Mouse (Mus musculus) lung, embryonic 15.5 days (tissue): Measurements from ENCODE around the gene Hipk2. TPM values are rescaled to one million over a fixed set of nuclear protein-coding genes. Genes with fewer than 3 reads are reported as not detected.

Experiments used
- ATAC-seq: fragments of 200-750 bp; cut with Nextera tagmentation; 2 replicates; pipeline ENCODE4 v1.8.0; 2017; ENCODE audit warnings: moderate number of reproducible peaks, borderline replicate concordance; ENCODE audit not compliant: low FRiP score, low TSS enrichment; ENCODE audit errors: extremely low read depth
- H3K27ac ChIP-seq: fragments of 300-500 bp; sonication (generic); 2 replicates; pipeline ENCODE4 v1.5.1; 2015; ENCODE audit warnings: moderate library complexity, mild to moderate bottlenecking, inconsistent platforms
- H3K27me3 ChIP-seq: fragments of 300-500 bp; sonication (generic); 2 replicates; pipeline ENCODE4 v1.6.1; 2015; ENCODE audit warnings: inconsistent platforms
- H3K36me3 ChIP-seq: fragments of 300-500 bp; sonication (generic); 2 replicates; pipeline ENCODE4 v1.6.1; 2015; ENCODE audit warnings: inconsistent platforms
- H3K4me1 ChIP-seq: fragments of 300-500 bp; sonication (generic); 2 replicates; pipeline ENCODE4 v1.6.1; 2015; ENCODE audit warnings: inconsistent platforms
- H3K4me2 ChIP-seq: fragments of 300-500 bp; sonication (generic); 2 replicates; pipeline ENCODE4 v1.6.1; 2015; ENCODE audit warnings: inconsistent platforms, mild to moderate bottlenecking, moderate library complexity
- H3K4me3 ChIP-seq: fragments of 300-500 bp; sonication (generic); 2 replicates; pipeline ENCODE4 v1.5.1; 2015; ENCODE audit warnings: mild to moderate bottlenecking, inconsistent platforms
- H3K9ac ChIP-seq: fragments of 300-500 bp; sonication (generic); 2 replicates; pipeline ENCODE4 v1.6.1; 2015; ENCODE audit warnings: inconsistent platforms
- H3K9me3 ChIP-seq: fragments of 300-500 bp; sonication (generic); 2 replicates; pipeline ENCODE4 v1.6.1; 2016; ENCODE audit warnings: inconsistent platforms
- WGBS: fragments of 180-500 bp; shearing (Covaris S2); methylation state at CpG from one replicate; pipeline ENCODE4 v1.1.7; 2015; 5-methylcytosine and 5-hydroxymethylcytosine counted together
- polyA plus RNA-seq: library from polyadenylated mRNA; unstranded; fragments of >200 nt; fragmentation: Nextera tagmentation; extraction: Ambion mirVana; gene quantifications from 2 replicates; pipeline ENCODE4 v1.2.1, GENCODE M21; 2015

The Hipk2 gene
- polyA plus RNA-seq: 18.0 and 21.8 TPM in 2 replicates

DNA sequence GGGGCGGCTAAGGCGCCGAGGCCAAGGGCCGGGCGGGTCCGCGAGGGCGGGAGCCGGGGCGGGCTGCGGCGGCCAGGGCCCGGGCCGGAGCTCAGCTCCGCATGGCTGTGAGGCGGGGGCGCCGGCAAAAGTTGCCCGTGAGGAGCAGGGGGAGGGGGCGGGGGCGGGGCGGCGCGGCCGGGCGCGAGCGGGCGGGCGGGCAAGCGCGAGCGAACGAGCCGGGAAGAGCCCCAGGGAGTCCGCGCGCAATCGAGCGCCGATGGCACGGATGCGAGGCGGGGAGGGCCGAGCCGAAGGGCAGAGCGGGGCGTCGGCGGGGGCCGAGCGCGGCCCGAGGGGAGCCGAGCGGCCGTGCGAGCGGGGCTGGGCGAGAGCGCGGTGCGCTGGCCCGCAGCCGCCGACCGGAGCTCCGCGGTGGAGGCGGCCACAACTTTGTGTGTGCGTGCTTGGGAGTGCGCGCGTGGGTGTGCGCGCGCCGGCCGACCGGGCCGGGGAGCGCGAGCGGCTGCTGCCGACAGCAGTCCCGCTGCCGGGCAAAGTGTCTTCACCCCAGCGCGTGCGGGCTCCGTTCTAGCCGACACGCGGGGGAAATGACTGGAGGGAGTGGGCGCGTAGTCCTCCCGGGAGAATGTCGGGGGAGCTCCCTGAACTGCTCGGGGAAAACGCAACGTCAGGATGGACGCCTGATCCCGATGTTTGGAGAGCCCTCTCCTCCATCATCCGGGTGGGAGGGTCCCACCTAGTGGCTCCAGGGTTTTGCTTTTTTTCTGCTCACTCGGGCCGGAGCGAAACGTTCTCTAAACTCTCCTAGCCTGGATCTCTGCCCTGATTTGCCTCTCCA lies at the start of gene Hipk2:
Gene Hipk2, minus strand, starts transcription at position 95 of the 841 bp plus-strand sequence.
- Histone ChIP-seq H3K4me3 (peak within 1 kb of the TSS; percentile 94), H3K9ac (peak within 1 kb of the TSS; percentile 97), H3K27ac (peak within 1 kb of the TSS; percentile 92), H3K4me2 (peak within 1 kb of the TSS; percentile 56), H3K27me3 (no peaks in the 10 kb centered on the region), H3K36me3 (no peaks in the 10 kb centered on the region), H3K4me1 (peaks cover 21% of the 10 kb centered on the region), H3K9me3 (no peaks in the 10 kb centered on the region)
- peak; percentile 94 for ATAC-seq
- WGBS: under 1% methylated on average over 103 of the region's 108 CpGs

DNA sequence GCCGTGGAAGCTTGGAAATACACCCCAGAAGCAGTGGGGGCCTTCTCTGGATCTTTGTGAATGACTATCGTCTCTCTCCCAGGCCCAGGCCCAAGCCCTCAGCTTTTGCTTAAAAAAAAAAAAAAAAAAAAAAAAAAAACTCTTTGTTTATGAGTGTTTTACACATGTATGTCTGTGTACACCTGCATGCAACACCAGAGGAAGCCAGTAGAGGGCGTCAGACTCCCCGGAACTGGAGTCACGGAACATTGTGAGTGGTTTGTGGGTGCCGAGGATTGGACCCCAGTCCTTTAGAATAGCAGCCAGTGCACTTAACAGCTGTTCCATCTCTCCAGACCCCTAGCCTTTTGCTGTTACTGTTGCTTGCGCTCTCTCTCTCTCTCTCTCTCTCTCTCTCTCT lies 49.8 kb upstream of the Hipk2 start:
- Histone ChIP-seq H3K27ac (no peak overlapping the region), H3K4me2 (peak overlapping the region; percentile 36), H3K9me3 (no peaks in the 10 kb centered on the region), H3K9ac (no peak overlapping the region), H3K4me3 (0 out of 2 replicates have a peak overlapping the region, but pooled peaks have one; percentile 11), H3K36me3 (no peaks in the 10 kb centered on the region), H3K27me3 (no peaks in the 10 kb centered on the region), H3K4me1 (0 out of 2 replicates have a peak, but pooled peaks cover 7% of the 10 kb centered on the region)
- WGBS: 56% methylated on average over 7 of the region's 7 CpGs
- ATAC-seq: no peak

DNA sequence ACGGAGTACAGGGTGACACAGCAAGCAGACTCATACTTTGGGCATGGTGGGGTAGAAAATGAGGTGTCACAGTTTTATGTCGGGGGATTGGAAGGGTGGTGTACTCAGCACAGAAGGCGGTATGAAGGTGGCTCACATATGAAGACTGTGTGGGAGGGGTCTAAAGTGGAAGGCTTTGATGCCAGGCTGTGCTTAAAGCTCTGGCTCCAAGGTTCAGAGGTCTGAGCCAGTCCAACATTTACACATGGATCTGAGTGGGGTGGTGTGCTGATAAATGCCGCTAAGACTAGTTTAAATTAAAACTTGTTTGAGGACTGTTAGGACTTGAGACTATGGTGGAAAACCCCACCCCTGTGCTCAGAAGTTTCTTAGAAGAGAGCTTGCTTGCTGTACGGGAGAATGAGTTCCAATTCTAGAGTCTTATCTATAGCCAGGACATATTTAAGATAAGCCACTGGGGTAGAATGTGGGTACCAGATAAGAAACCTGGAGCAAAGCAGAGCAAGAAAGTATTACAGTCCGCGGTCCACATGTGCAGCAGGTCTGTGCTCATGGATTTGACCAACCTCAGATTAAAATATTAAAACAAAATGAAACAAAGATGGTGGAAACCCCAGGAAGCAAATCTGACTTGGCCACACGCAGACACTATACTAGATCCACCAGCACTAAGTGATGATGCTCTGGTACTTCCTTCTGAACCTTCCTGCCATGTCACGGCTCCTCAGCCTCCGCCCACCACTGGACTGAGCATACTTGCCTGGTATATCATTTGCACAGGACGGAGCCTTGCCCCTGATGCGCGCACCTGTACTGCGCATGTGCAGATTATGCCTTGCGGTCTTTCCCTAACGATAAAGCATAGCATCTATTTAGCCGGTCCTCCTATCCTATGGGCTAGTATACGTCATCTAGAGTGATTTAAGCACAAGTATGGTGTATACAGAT lies 48.2 kb upstream of the Hipk2 start:
- Histone ChIP-seq H3K36me3 (no peaks in the 10 kb centered on the region), H3K4me1 (peaks cover 7% of the 10 kb centered on the region; the same call in 1 of the 2 replicates), H3K9ac (no peak overlapping the region), H3K27me3 (no peaks in the 10 kb centered on the region), H3K9me3 (no peaks in the 10 kb centered on the region), H3K4me2 (0 out of 2 replicates have a peak overlapping the region, but pooled peaks have one; percentile 9), H3K27ac (peak overlapping the region; percentile 76), H3K4me3 (no peak overlapping the region)
- WGBS: 69% methylated on average over 18 of the region's 18 CpGs
- ATAC-seq: peak; percentile 69

DNA sequence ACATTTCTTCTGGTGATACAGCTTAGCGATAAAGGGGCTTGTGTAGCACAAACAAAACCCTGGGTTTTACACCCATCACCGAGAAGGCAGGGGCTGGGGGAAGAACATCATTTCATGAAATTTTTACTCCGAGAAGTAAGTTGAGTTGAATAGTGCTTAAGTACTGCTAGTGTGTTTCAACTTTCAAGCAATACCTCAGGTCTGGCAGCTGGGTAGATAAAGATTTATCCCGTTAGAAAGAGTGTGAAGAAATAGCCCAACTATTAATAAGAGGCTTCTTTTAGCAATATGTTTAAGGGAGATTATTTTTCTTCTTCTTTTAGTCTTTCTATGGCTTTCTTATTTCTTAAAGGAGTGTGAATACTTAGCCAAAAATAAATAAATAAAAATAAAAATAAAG lies 47.5 kb upstream of the Hipk2 start:
- H3K4me1 ChIP-seq: peaks cover 14% of the 10 kb centered on the region; the same call in 1 of the 2 replicates
- no peak for ATAC-seq

DNA sequence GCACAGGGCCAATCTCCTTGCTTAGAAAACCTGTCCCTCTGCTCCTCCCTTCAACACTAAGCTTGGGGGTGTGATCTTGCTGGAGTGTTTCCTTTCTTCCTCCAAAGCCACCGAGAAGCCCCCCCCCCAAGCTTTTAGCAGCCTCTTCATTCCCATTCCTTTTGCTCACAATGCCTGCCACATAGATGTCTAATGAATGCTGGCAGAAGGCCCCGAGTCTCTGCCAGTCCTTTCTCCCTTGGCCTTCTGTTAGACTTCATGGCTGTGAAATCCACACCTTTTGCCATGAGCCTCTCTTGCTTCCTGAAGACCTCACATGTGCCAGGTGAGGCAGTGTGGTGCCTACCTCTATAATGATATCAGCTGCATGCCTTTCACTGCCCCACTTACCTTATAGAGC lies 46.6 kb upstream of the Hipk2 start:
- Histone ChIP-seq H3K36me3 (no peaks in the 10 kb centered on the region), H3K27me3 (no peaks in the 10 kb centered on the region), H3K4me2 (no peak overlapping the region), H3K27ac (no peak overlapping the region), H3K4me1 (peaks cover 19% of the 10 kb centered on the region), H3K4me3 (no peak overlapping the region), H3K9ac (no peak overlapping the region), H3K9me3 (no peaks in the 10 kb centered on the region)
- WGBS: 52% methylated on average over 2 of the region's 2 CpGs
- ATAC-seq: no peak

More for the DNA sequence above, 47.5 kb upstream of the Hipk2 start:
- 62% methylated on average over 4 of the region's 4 CpGs for WGBS
- Histone ChIP-seq H3K27me3 (no peaks in the 10 kb centered on the region), H3K9me3 (no peaks in the 10 kb centered on the region), H3K4me3 (no peak overlapping the region), H3K27ac (peak overlapping the region; percentile 76), H3K4me2 (no peak overlapping the region), H3K9ac (no peak overlapping the region), H3K36me3 (no peaks in the 10 kb centered on the region)

DNA sequence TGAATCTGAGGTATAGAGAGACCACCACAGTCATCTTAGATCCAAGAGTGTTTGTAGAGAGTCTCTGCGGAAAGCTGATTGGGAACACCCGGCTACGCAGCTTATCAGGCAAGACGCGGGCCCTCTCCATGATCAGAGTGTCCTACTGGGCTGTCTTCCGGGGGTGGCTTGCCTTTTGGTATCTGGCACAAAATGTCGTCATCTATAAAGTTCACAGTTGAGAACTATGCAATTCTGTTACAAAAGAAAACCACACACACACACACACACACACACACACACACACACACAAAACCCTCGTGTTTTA lies 45.8 kb upstream of the Hipk2 start:
- no peak overlapping the region for H3K4me2 ChIP-seq
- H3K27me3 ChIP-seq: no peaks in the 10 kb centered on the region
- no peak overlapping the region for H3K4me3 ChIP-seq
- ATAC-seq: no peak
- H3K4me1 ChIP-seq: peaks cover 23% of the 10 kb centered on the region
- no peaks in the 10 kb centered on the region for H3K36me3 ChIP-seq
- no peaks in the 10 kb centered on the region for H3K9me3 ChIP-seq
- H3K27ac ChIP-seq: no peak overlapping the region
- no peak overlapping the region for H3K9ac ChIP-seq
- 75% methylated on average over 8 of the region's 8 CpGs for WGBS

DNA sequence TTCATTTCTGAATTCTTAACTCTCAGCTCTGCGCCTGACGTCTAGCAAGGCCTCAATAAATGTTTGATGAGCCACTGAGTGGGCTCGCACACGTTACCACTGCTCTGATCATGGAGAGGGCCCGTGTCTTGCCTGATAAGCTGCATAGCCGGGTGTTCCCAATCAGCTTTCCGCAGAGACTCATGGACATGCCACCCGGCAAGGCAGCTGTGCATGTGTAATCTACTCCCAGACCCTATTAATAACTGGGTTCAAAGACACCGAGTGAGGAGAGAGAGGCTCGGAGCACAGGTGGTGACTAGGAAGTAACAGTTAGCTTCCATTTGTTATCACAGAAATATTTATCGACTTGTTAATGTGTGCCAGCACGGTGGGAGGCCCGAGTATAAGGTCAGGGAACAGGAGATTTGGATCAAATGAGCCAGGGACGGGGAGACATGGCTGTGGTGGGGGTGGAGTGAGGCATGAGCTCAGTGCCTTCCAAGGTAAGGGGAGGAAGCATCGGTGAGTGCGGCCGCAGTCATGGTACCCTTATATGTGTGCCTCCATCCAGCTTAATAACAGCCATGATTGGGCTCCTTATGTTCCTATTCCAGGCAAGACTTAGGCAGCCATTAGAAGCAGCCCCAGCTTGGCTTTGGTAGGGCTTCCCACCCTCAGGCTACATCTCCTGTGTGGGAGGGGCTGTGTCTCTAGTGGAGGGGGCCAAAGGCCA lies 45.3 kb upstream of the Hipk2 start:
- WGBS: 39% methylated on average over 17 of the region's 17 CpGs
- Histone ChIP-seq H3K4me2 (no peak overlapping the region), H3K9ac (no peak overlapping the region), H3K9me3 (no peaks in the 10 kb centered on the region), H3K27me3 (no peaks in the 10 kb centered on the region), H3K36me3 (no peaks in the 10 kb centered on the region), H3K4me3 (no peak overlapping the region), H3K4me1 (peaks cover 24% of the 10 kb centered on the region), H3K27ac (peak overlapping the region; percentile 42; the same call in 1 of the 2 replicates)
- ATAC-seq: no peak

DNA sequence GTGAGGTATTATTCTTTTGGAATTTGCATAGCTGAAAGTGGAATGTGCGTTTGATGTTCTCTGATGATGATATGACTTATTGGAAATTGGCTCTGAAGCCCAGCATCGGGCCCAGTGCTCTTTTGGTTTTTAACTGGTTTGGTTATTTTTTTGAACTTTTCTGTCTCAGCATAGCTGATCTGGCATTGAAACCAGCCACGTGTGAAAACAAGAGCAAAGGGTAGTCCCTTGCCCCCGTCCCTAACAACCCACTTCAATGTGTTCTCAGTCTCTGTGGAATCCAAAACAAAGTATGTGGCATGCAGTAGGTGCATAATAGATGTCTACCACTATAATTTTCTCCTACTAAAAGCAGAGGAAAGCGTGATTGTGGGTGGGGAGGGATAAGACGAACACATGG lies 44.2 kb upstream of the Hipk2 start:
- Histone ChIP-seq H3K4me3 (no peak overlapping the region), H3K9ac (no peak overlapping the region), H3K27ac (peak overlapping the region; percentile 78; the same call in 1 of the 2 replicates), H3K36me3 (no peaks in the 10 kb centered on the region), H3K4me2 (no peak overlapping the region), H3K4me1 (peaks cover 27% of the 10 kb centered on the region), H3K9me3 (no peaks in the 10 kb centered on the region), H3K27me3 (no peaks in the 10 kb centered on the region)
- ATAC-seq: no peak
- 74% methylated on average over 6 of the region's 6 CpGs for WGBS

DNA sequence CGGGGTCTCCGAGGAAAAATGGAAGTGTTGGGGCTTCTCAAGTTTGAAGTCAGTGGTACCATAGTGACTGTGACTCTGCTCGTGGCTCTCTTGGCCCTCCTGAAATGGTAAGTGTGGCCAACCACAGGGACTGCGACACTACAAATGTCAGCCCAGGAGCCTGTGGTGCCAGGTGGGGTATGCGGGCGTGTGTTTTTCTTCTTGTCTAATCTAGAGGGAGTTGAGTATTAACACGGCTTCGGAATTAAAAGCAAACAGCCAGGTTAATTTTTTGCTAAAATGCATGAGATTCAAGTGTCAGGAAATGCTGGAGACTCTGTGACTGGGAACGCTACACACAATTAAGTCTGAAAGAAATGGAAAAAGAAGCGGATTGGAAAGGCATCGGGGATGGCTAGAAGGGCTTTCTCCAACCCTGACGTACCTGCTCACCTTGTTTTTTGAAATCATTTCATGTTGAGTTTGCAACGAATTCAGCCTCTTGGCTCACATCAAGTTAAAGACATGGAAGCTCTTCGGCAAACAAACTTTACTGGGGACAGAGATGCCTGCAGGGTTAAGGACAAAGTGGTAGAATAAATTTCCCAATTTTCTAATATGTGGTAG lies 43.3 kb upstream of the Hipk2 start:
- H3K27me3 ChIP-seq: no peaks in the 10 kb centered on the region
- H3K36me3 ChIP-seq: no peaks in the 10 kb centered on the region
- ATAC-seq: no peak
- no peak overlapping the region for H3K4me3 ChIP-seq
- no peaks in the 10 kb centered on the region for H3K9me3 ChIP-seq
- peaks cover 27% of the 10 kb centered on the region for H3K4me1 ChIP-seq
- no peak overlapping the region for H3K4me2 ChIP-seq
- no peak overlapping the region for H3K9ac ChIP-seq
- 57% methylated on average over 14 of the region's 14 CpGs for WGBS
- peak overlapping the region; percentile 78 for H3K27ac ChIP-seq

DNA sequence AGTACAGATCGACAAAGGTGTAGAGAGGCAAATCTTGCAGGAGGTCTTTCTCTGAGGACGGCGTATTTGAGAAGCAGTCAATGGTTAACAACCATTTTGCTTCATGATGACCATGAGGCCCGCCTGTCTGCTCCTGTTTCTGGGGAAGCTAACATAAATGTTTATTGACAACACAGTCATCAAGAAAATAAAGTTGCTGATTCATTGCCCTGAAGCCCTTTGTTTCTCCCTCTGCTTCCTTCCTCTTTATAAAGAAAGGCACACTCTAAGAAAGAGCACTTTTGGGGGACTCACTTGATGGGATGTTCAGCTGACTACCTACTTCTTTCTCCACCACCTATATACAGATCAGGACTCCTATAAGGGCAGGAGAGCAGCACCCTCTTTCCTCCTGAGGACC lies 42.8 kb upstream of the Hipk2 start:
- Histone ChIP-seq H3K36me3 (no peaks in the 10 kb centered on the region), H3K4me1 (peaks cover 27% of the 10 kb centered on the region), H3K9me3 (no peaks in the 10 kb centered on the region), H3K9ac (no peak overlapping the region), H3K27ac (peak overlapping the region; percentile 78), H3K4me3 (no peak overlapping the region), H3K27me3 (no peaks in the 10 kb centered on the region), H3K4me2 (no peak overlapping the region)
- ATAC-seq: no peak
- 75% methylated on average over 4 of the region's 4 CpGs for WGBS

DNA sequence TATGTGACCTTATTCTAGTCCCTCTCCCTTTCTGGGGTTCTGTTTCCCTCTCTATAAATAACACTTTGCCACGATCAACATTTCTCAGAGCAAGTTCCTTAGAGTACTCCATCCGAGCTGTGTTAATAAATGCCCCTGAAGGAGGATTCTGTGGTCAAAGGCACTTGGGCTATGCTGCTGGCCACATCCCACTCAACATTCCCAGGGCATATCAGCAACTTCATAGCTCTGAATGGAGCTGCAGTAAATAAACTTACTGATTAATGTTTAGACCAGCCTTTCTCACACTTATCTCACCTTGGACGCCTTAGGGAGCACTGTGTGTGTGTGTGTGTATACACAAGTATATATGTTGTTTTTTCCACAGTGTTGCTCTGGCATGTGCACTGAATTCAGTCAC lies 41.5 kb upstream of the Hipk2 start:
- 35% methylated on average over 3 of the region's 3 CpGs for WGBS
- no peaks in the 10 kb centered on the region for H3K36me3 ChIP-seq
- H3K27me3 ChIP-seq: no peaks in the 10 kb centered on the region
- H3K4me3 ChIP-seq: no peak overlapping the region
- H3K27ac ChIP-seq: peak overlapping the region; percentile 6; the same call in 1 of the 2 replicates
- peaks cover 33% of the 10 kb centered on the region for H3K4me1 ChIP-seq
- H3K9me3 ChIP-seq: no peaks in the 10 kb centered on the region
- no peak overlapping the region for H3K9ac ChIP-seq
- no peak overlapping the region for H3K4me2 ChIP-seq
- ATAC-seq: no peak
